Mouse (Mus musculus) liver, postnatal 0 days (tissue): ENCODE results near the gene Phactr2.

Source experiments
- CTCF ChIP-seq: sonication (generic); IDR thresholded peaks from 2 replicates; pipeline ENCODE4 v1.5.1; 2016; ENCODE audit warnings: antibody characterized with exemption, low read depth
- EP300 ChIP-seq: IDR thresholded peaks from 2 replicates; pipeline ENCODE4 v1.6.1; 2016; ENCODE audit warnings: antibody characterized with exemption, low read depth, mild to moderate bottlenecking

DNA sequence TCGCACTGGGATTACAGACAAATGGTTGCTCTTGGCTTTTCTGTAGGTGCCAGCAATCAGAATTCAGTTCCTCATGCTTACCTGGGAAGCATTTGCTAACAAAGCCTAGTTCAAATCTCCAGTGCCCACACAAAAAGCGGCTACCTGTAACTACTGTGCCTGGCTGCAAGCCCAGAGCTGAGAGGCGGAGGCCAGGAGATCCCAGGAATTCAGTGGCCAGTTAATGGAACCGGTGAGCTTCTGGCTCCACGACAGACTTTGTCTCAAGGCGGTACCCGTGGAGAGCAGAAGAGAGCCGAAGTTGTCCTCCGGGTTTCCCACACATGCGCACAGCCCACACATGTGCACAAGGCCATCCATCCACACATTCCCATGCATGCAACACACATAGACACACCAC lies 46.6 kb downstream of the Phactr2 start:
- TF ChIP-seq EP300: no peak
- TF ChIP-seq CTCF: no peak
